15 mouse cellular contexts compared by ENCODE assay signal in genomic region chr11:22197935-22198334, GRCm38 (mm10).
DNase-seq lines count a peak whose midpoint lies in the region; ATAC-seq and TF ChIP-seq lines count a peak whose summit lies in the region.
"Had no signal": no experiment of that assay in that cellular context is flagged by ENCODE, and none has a peak within 500 bp of the region (broad histone marks: within the 10 kb centered on the region; RNA-seq: fewer than 3 reads in every experiment).

No protein-coding gene starts in this region.

- no peaks in the 10 kb centered on the region for H3K27me3 ChIP-seq in limb, embryonic 15.5 days
- H3K27me3 ChIP-seq in limb, embryonic 10.5 days (ENCODE audit: low read depth, poor library complexity, severe bottlenecking), result no peaks in the 10 kb centered on the region
- no peaks in the 10 kb centered on the region for H3K27me3 ChIP-seq in heart, embryonic 11.5 days (ENCODE audit: control insufficient read depth, insufficient read depth, low read length)
- no peaks in the 10 kb centered on the region for H3K27me3 ChIP-seq in stomach, postnatal 0 days (ENCODE audit: control insufficient read depth, insufficient read depth, low read length)
- H3K27me3 ChIP-seq: forebrain, embryonic 13.5 days; midbrain, embryonic 12.5 days had no signal

- TF ChIP-seq EP300 in stomach, postnatal 0 days (optimal IDR thresholded peaks at IDR 0.05), result no peak

- H3K9me3 ChIP-seq in limb, embryonic 15.5 days, result no peaks in the 10 kb centered on the region
- H3K9me3 ChIP-seq in limb, embryonic 10.5 days (replicated peaks), result no peaks in the 10 kb centered on the region
- H3K9me3 ChIP-seq in heart, embryonic 11.5 days (replicated peaks; ENCODE audit: control insufficient read depth, low read length), result no peaks in the 10 kb centered on the region
- H3K9me3 ChIP-seq in stomach, postnatal 0 days (ENCODE audit: control insufficient read depth, low read length), result no peaks in the 10 kb centered on the region
- H3K9me3 ChIP-seq: forebrain, embryonic 13.5 days; G1E; midbrain, embryonic 12.5 days had no signal

- 60% methylated on average over 6 of the region's 6 CpGs for WGBS in limb, embryonic 15.5 days
- WGBS in limb, embryonic 10.5 days, result 87% methylated on average over 6 of the region's 6 CpGs
- WGBS in heart, embryonic 11.5 days (ENCODE audit: insufficient replicate concordance), result 57% methylated on average over 6 of the region's 6 CpGs
- 67% methylated on average over 6 of the region's 6 CpGs for WGBS in stomach, postnatal 0 days

- H3K4me3 ChIP-seq in gastrocnemius, adult 2 months, result peak overlapping the region; percentile 54
- H3K4me3 ChIP-seq in limb, embryonic 15.5 days, result no peak overlapping the region
- H3K4me3 ChIP-seq in limb, embryonic 10.5 days, result no peak overlapping the region
- no peak overlapping the region for H3K4me3 ChIP-seq in heart, embryonic 11.5 days (ENCODE audit: low read depth, low read length)
- no peak overlapping the region for H3K4me3 ChIP-seq in stomach, postnatal 0 days (ENCODE audit: low read depth, low read length)
- H3K4me3 ChIP-seq: forebrain, embryonic 13.5 days; left cerebral cortex, adult 2 months; midbrain, embryonic 12.5 days had no signal

- ATAC-seq in limb, embryonic 15.5 days (ENCODE audit: insufficient number of reproducible peaks, low FRiP score, low TSS enrichment, low read depth), result no peak
- ATAC-seq in heart, embryonic 11.5 days (replicated peaks; ENCODE audit: insufficient number of reproducible peaks, low FRiP score, low TSS enrichment), result no peak
- no peak for ATAC-seq in stomach, postnatal 0 days (ENCODE audit: low FRiP score, low TSS enrichment)
- ATAC-seq: forebrain, embryonic 13.5 days; lung, postnatal 0 days had no signal

- H3K9ac ChIP-seq in limb, embryonic 15.5 days, result no peak overlapping the region
- no peak overlapping the region for H3K9ac ChIP-seq in heart, embryonic 11.5 days (ENCODE audit: low read depth, low read length)
- H3K9ac ChIP-seq in stomach, postnatal 0 days (ENCODE audit: low read length), result no peak overlapping the region
- H3K9ac ChIP-seq: forebrain, embryonic 13.5 days; midbrain, embryonic 12.5 days had no signal

- DNase-seq in gastrocnemius, adult 2 months, result peak; percentile 52
- no peak for DNase-seq in gastrocnemius, postnatal 25 days
- no peak for DNase-seq in limb, embryonic 10.5 days (ENCODE audit: low spot score)
- DNase-seq in stomach, postnatal 0 days (ENCODE audit: low spot score), result no peak
- DNase-seq in left cerebral cortex, postnatal 36 days (ENCODE audit: low spot score in 2 of 2), result no peak
- DNase-seq: adrenal gland, postnatal 36 days; cerebellum, postnatal 25 days; liver had no signal

- H3K4me2 ChIP-seq in limb, embryonic 15.5 days, result 0 out of 2 replicates have a peak overlapping the region, but pooled peaks have one; percentile 2
- peak overlapping the region; percentile 32; the same call in 1 of the 2 replicates for H3K4me2 ChIP-seq in heart, embryonic 11.5 days
- peak overlapping the region; percentile 25; the same call in 1 of the 2 replicates for H3K4me2 ChIP-seq in stomach, postnatal 0 days (replicated peaks; ENCODE audit: low read depth)
- H3K4me2 ChIP-seq: forebrain, embryonic 13.5 days; midbrain, embryonic 12.5 days had no signal

- H3K27ac ChIP-seq in gastrocnemius, adult 2 months, result peak overlapping the region; percentile 83
- H3K27ac ChIP-seq in limb, embryonic 15.5 days, result peak overlapping the region; percentile 38
- no peak overlapping the region for H3K27ac ChIP-seq in limb, embryonic 10.5 days
- H3K27ac ChIP-seq in heart, embryonic 11.5 days (ENCODE audit: low read depth, low read length), result no peak overlapping the region
- H3K27ac ChIP-seq in stomach, postnatal 0 days (replicated peaks), result no peak overlapping the region
- H3K27ac ChIP-seq: forebrain, embryonic 13.5 days; left cerebral cortex, adult 2 months; midbrain, embryonic 12.5 days had no signal

- no peaks in the 10 kb centered on the region for H3K4me1 ChIP-seq in limb, embryonic 15.5 days
- H3K4me1 ChIP-seq in limb, embryonic 10.5 days, result peaks cover 27% of the 10 kb centered on the region
- peaks cover 7% of the 10 kb centered on the region for H3K4me1 ChIP-seq in heart, embryonic 11.5 days (ENCODE audit: control insufficient read depth, insufficient read depth, low read length)
- H3K4me1 ChIP-seq in stomach, postnatal 0 days (replicated peaks; ENCODE audit: control insufficient read depth, insufficient read depth), result no peaks in the 10 kb centered on the region

- TF ChIP-seq CTCF in gastrocnemius, adult 2 months (IDR thresholded peaks at IDR 0.05), result no peak
- no peak for TF ChIP-seq CTCF in stomach, postnatal 0 days (IDR thresholded peaks at IDR 0.05; ENCODE audit: low read depth)

- no peaks in the 10 kb centered on the region for H3K36me3 ChIP-seq in limb, embryonic 15.5 days
- no peaks in the 10 kb centered on the region for H3K36me3 ChIP-seq in limb, embryonic 10.5 days
- no peaks in the 10 kb centered on the region for H3K36me3 ChIP-seq in heart, embryonic 11.5 days (ENCODE audit: control insufficient read depth, insufficient read depth, low read length)
- H3K36me3 ChIP-seq in stomach, postnatal 0 days (ENCODE audit: control insufficient read depth, insufficient read depth, low read length), result no peaks in the 10 kb centered on the region
- H3K36me3 ChIP-seq: G1E; midbrain, embryonic 12.5 days had no signal

- intact Hi-C loops in gastrocnemius, adult 2 months (cut with DNase I), result loop anchor here (5.0 kb wide), 1 partner anchor 41 kb away; no protein-coding TSS in a partner anchor
- intact Hi-C loops in left cerebral cortex, postnatal 36 days (cut with DNase I), result loop anchor here (10.0 kb wide), 1 partner anchor 193 kb away; the partner anchor contains the start of gene Otx1

Comparison
In these comparisons a context has a peak if more than half of its experiments do, and no peak if none do; other contexts are left out.
1. H3K27ac ChIP-seq: peak in gastrocnemius, adult 2 months (single experiment) and limb, embryonic 15.5 days (single experiment); none in limb, embryonic 10.5 days (single experiment), heart, embryonic 11.5 days (single experiment) and stomach, postnatal 0 days (single experiment).
2. Peak in every context shown above with its lines, with median percentiles within 50 percentile points of each other: H3K4me2 ChIP-seq.